Mouse (Mus musculus): Measurements from ENCODE around the gene Olfr132. TPM values are rescaled to one million over a fixed set of nuclear protein-coding genes. Genes with fewer than 3 reads are reported as not detected.
"Not testable (repeated sequence)": the region's sequence is repeated elsewhere in the genome, so short reads cannot be mapped to it uniquely, and the experiment has no call there.

The Olfr132 gene
- not detected in 2 replicates for polyA plus RNA-seq (2011; ENCODE audit: insufficient read depth, insufficient read length, low replicate concordance, missing spikeins)

GRCm38 (mm10) chr17:38134426-38134825 lies at the start of gene Olfr132:
Gene Olfr132 (minus strand): TSS chr17:38134526.
- no peak for TF ChIP-seq CTCF (IDR thresholded peaks at IDR 0.05; ENCODE audit: control insufficient read depth, insufficient read depth, low read length)
- TF ChIP-seq POLR2A (IDR thresholded peaks at IDR 0.05; ENCODE audit: borderline replicate concordance, control insufficient read depth, low read depth, low read length) = no peak
- no peaks in the 10 kb centered on the region for H3K4me1 ChIP-seq (ENCODE audit: control insufficient read depth, insufficient read depth, low read length)
- WGBS = 63% methylated on average over 1 of the region's 1 CpGs
- no peak within 1 kb of the TSS for H3K27ac ChIP-seq (ENCODE audit: control insufficient read depth, insufficient read depth, low read depth, low read length, poor library complexity)
- H3K4me3 ChIP-seq (replicated peaks; ENCODE audit: control insufficient read depth, low read depth, low read length) = no peak within 1 kb of the TSS

GRCm38 (mm10) chr17:38171088-38171487 lies 36.8 kb upstream of the Olfr132 start, which contains the start of gene Olfr134:
Gene Olfr134 (plus strand): TSS chr17:38171388.
- no peaks in the 10 kb centered on the region for H3K4me1 ChIP-seq (ENCODE audit: control insufficient read depth, insufficient read depth, low read length)
- no peak within 1 kb of the TSS for H3K4me3 ChIP-seq (replicated peaks; ENCODE audit: control insufficient read depth, low read depth, low read length)
- 71% methylated on average over 3 of the region's 3 CpGs for WGBS
- TF ChIP-seq CTCF (IDR thresholded peaks at IDR 0.05; ENCODE audit: control insufficient read depth, insufficient read depth, low read length) (no peak), POLR2A (IDR thresholded peaks at IDR 0.05; ENCODE audit: borderline replicate concordance, control insufficient read depth, low read depth, low read length) (no peak)
- H3K27ac ChIP-seq (ENCODE audit: control insufficient read depth, insufficient read depth, low read depth, low read length, poor library complexity) = no peak within 1 kb of the TSS

DNA sequence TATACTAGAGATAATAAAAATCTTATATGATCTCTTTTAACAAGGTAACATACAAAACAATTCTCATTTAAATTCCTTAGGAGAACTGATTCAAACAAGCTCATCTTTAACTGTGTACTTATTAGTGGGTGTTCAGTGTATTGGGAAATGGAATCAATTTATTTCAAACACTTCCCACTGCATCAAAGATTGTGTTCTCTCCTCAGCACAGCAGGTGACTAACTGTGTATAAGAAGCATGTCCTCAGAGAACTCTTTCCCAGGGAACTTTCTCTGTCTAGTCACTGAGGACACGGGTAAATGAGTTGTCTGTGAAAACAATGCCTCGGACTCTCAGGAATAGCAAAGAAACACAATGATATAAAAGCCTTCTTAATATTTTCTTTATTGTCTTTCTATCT lies 10.7 kb upstream of the Olfr132 start, which contains the start of gene Olfr133:
TSS of gene Olfr133 (plus strand) at position 301 of the 400 bp plus-strand sequence.
- Histone ChIP-seq H3K4me1 (ENCODE audit: control insufficient read depth, insufficient read depth, low read length) (no peaks in the 10 kb centered on the region), H3K4me3 (replicated peaks; ENCODE audit: control insufficient read depth, low read depth, low read length) (no peak within 1 kb of the TSS), H3K27ac (ENCODE audit: control insufficient read depth, insufficient read depth, low read depth, low read length, poor library complexity) (no peak within 1 kb of the TSS)
- WGBS = 77% methylated on average over 2 of the region's 2 CpGs
- TF ChIP-seq CTCF (IDR thresholded peaks at IDR 0.05; ENCODE audit: control insufficient read depth, insufficient read depth, low read length) (no peak), POLR2A (IDR thresholded peaks at IDR 0.05; ENCODE audit: borderline replicate concordance, control insufficient read depth, low read depth, low read length) (no peak)

- not testable (repeated sequence) for H3K27ac ChIP-seq (ENCODE audit: control insufficient read depth, insufficient read depth, low read depth, low read length, poor library complexity)
Measured at GRCm38 (mm10) chr17:38125371-38125770, 9.0 kb downstream of the Olfr132 start.

DNA sequence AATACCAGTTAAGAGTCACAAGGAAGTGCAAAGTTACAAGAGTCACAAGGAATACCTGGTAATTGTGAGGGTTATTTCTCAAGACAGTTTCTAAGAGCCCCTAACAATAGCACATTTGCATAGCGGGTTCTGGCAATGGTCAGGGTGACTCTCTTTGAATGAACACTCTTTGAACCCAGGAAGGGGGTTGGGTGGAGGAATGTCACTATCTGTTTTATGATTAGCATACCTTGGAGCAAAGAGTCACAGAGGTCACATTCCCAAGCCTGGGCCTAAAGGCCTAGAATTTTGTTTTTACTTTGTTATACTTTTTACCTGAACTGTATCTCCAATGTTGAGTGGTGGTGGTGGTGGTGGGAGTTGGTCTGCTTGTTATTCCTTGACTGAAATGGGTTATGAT lies 10.1 kb downstream of the Olfr132 start:
- not testable (repeated sequence) for H3K4me3 ChIP-seq (replicated peaks; ENCODE audit: control insufficient read depth, low read depth, low read length); H3K27ac ChIP-seq (ENCODE audit: control insufficient read depth, insufficient read depth, low read depth, low read length, poor library complexity); H3K4me1 ChIP-seq (ENCODE audit: control insufficient read depth, insufficient read depth, low read length)
- 64% methylated on average over 1 of the region's 1 CpGs for WGBS

More at GRCm38 (mm10) chr17:38125371-38125770, 9.0 kb downstream of the Olfr132 start:
- H3K4me1 ChIP-seq (ENCODE audit: control insufficient read depth, insufficient read depth, low read length); H3K4me3 ChIP-seq (replicated peaks; ENCODE audit: control insufficient read depth, low read depth, low read length): not testable (repeated sequence)
- WGBS = 75% methylated on average over 3 of the region's 3 CpGs

- no peak within 1 kb of the TSS for H3K27ac ChIP-seq (ENCODE audit: control insufficient read depth, insufficient read depth, low read depth, low read length, poor library complexity)
- no peak within 1 kb of the TSS for H3K4me3 ChIP-seq (replicated peaks; ENCODE audit: control insufficient read depth, low read depth, low read length)
- TF ChIP-seq CTCF (IDR thresholded peaks at IDR 0.05; ENCODE audit: control insufficient read depth, insufficient read depth, low read length) = no peak
- no peak for TF ChIP-seq POLR2A (IDR thresholded peaks at IDR 0.05; ENCODE audit: borderline replicate concordance, control insufficient read depth, low read depth, low read length)
- no peaks in the 10 kb centered on the region for H3K4me1 ChIP-seq (ENCODE audit: control insufficient read depth, insufficient read depth, low read length)
Measured at GRCm38 (mm10) chr17:38088593-38088992, 45.7 kb downstream of the Olfr132 start, which contains the start of gene Olfr131. Gene Olfr131 (minus strand): TSS chr17:38088693.

DNA sequence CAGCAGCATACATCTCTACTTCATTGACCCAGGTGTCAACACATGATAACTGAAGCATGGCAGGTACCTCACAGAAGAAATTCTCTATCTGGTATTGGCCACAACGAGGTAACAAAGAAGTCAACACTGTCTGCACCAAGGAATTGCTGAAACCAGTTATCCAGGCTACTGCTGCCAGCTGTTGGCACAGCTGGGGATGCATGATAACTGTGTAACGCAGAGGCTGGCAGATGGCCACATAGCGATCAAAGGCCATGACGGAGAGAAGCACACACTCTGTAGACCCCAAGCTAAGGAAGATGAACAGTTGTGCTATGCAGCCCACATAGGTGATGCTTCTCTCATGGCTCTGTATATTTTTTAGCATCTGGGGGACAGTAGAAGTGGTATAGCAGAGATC lies 52.0 kb downstream of the Olfr132 start:
- 79% methylated on average over 4 of the region's 4 CpGs for WGBS
- TF ChIP-seq POLR2A (IDR thresholded peaks at IDR 0.05; ENCODE audit: borderline replicate concordance, control insufficient read depth, low read depth, low read length) (no peak), CTCF (IDR thresholded peaks at IDR 0.05; ENCODE audit: control insufficient read depth, insufficient read depth, low read length) (no peak)

More for the DNA sequence above, 52.0 kb downstream of the Olfr132 start:
- Histone ChIP-seq H3K4me3 (replicated peaks; ENCODE audit: control insufficient read depth, low read depth, low read length) (no peak overlapping the region), H3K27ac (ENCODE audit: control insufficient read depth, insufficient read depth, low read depth, low read length, poor library complexity) (no peak overlapping the region), H3K4me1 (ENCODE audit: control insufficient read depth, insufficient read depth, low read length) (no peaks in the 10 kb centered on the region)

Other genes with a start within 250 kb of the Olfr132 start
- gene Olfr127, start 234.1 kb downstream of the Olfr132 start, polyA plus RNA-seq (2011; ENCODE audit: insufficient read depth, insufficient read length, low replicate concordance, missing spikeins) = not detected in 2 replicates
- gene Olfr128, start 214.0 kb downstream of the Olfr132 start, polyA plus RNA-seq (2011; ENCODE audit: insufficient read depth, insufficient read length, low replicate concordance, missing spikeins) = 0.27 TPM in 1 of 2 replicates, not detected in the other
- gene Olfr761, start 181.4 kb downstream of the Olfr132 start, polyA plus RNA-seq (2011; ENCODE audit: insufficient read depth, insufficient read length, low replicate concordance, missing spikeins) = not detected in 2 replicates
- not detected in 2 replicates for gene Olfr129, start 74.4 kb downstream of the Olfr132 start, polyA plus RNA-seq (2011; ENCODE audit: insufficient read depth, insufficient read length, low replicate concordance, missing spikeins)
- not detected in 2 replicates for gene Olfr130, start 70.6 kb downstream of the Olfr132 start, polyA plus RNA-seq (2011; ENCODE audit: insufficient read depth, insufficient read length, low replicate concordance, missing spikeins)
- gene Olfr131, start 45.8 kb downstream of the Olfr132 start, polyA plus RNA-seq (2011; ENCODE audit: insufficient read depth, insufficient read length, low replicate concordance, missing spikeins) = not detected in 2 replicates
- gene Olfr133, start 10.8 kb upstream of the Olfr132 start, polyA plus RNA-seq (2011; ENCODE audit: insufficient read depth, insufficient read length, low replicate concordance, missing spikeins) = not detected in 2 replicates
- gene Olfr134, start 36.9 kb upstream of the Olfr132 start, polyA plus RNA-seq (2011; ENCODE audit: insufficient read depth, insufficient read length, low replicate concordance, missing spikeins) = not detected in 2 replicates
- gene Olfr135, start 69.8 kb upstream of the Olfr132 start, polyA plus RNA-seq (2011; ENCODE audit: insufficient read depth, insufficient read length, low replicate concordance, missing spikeins) = not detected in 2 replicates
- gene Olfr138, start 126.5 kb upstream of the Olfr132 start, polyA plus RNA-seq (2011; ENCODE audit: insufficient read depth, insufficient read length, low replicate concordance, missing spikeins) = not detected in 2 replicates
- gene Olfr137, start 173.0 kb upstream of the Olfr132 start, polyA plus RNA-seq (2011; ENCODE audit: insufficient read depth, insufficient read length, low replicate concordance, missing spikeins) = not detected in 2 replicates
- not detected in 2 replicates for gene Olfr136, start 195.3 kb upstream of the Olfr132 start, polyA plus RNA-seq (2011; ENCODE audit: insufficient read depth, insufficient read length, low replicate concordance, missing spikeins)

All from bone marrow, adult 2 months (tissue).